Mouse (Mus musculus) heart, postnatal 0 days (tissue): Measurements from ENCODE around the gene Lsm14b.

Experiments used
- CTCF ChIP-seq: IDR thresholded peaks from 2 replicates; pipeline ENCODE4 v1.5.1; 2016; ENCODE audit warnings: antibody characterized with exemption, control low read depth, low read depth
- EP300 ChIP-seq: IDR thresholded peaks from 2 replicates; pipeline ENCODE4 v1.6.1; 2016; ENCODE audit warnings: antibody characterized with exemption, low read depth

- TF ChIP-seq CTCF: no peak
- peak; percentile 35; the same call in 1 of the 2 replicates for TF ChIP-seq EP300
Measured at GRCm38 (mm10) chr2:179984830-179985229, 40.0 kb upstream of the Lsm14b start.
